20 mouse cellular contexts compared by ENCODE assay signal in the genomic region with DNA sequence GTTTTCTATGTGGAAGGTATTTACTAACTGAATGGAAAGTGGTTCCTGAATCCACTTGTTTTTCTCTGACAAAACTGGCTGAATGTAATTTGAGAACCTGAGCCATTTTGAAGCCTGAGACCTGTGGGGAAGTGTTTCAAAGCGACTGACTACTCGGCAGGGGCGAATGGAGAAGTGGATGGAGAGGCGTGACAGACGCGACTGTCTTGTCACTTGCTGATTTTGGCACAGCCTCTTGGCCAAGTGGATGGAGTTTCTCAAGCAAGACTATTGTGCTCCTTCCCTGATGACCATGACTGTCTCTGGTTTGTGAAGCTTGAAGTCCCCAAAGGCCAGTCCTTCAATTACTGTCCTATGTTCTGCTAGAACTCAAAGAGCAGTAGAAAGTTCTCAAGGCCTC.
DNase-seq lines count a peak whose midpoint lies in the region; ATAC-seq and TF ChIP-seq lines count a peak whose summit lies in the region.
"Had no signal": no experiment of that assay in that cellular context is flagged by ENCODE, and none has a peak within 500 bp of the region (broad histone marks: within the 10 kb centered on the region; RNA-seq: fewer than 3 reads in every experiment).

No protein-coding gene starts in this region.

- H3K27ac ChIP-seq in cerebellum, adult 2 months (ENCODE audit: insufficient read depth, low read length), result no peak overlapping the region
- peak overlapping the region; percentile 50; the same call in 1 of the 2 replicates for H3K27ac ChIP-seq in gastrocnemius, adult 2 months
- H3K27ac ChIP-seq in intestine, embryonic 14.5 days (ENCODE audit: low read depth), result no peak overlapping the region
- H3K27ac ChIP-seq in intestine, embryonic 16.5 days (ENCODE audit: low read length), result no peak overlapping the region
- H3K27ac ChIP-seq: embryonic facial prominence, embryonic 15.5 days; forebrain, embryonic 10.5 days; hindbrain, embryonic 15.5 days had no signal

- peaks cover 24% of the 10 kb centered on the region for H3K4me1 ChIP-seq in cerebellum, adult 2 months (ENCODE audit: control insufficient read depth, insufficient read depth, low read length)
- peaks cover 20% of the 10 kb centered on the region for H3K4me1 ChIP-seq in intestine, embryonic 14.5 days (replicated peaks; ENCODE audit: control insufficient read depth, insufficient read depth, low read length)
- peaks cover 47% of the 10 kb centered on the region for H3K4me1 ChIP-seq in intestine, embryonic 16.5 days (ENCODE audit: control insufficient read depth, insufficient read depth, low read length)
- H3K4me1 ChIP-seq: forebrain, embryonic 10.5 days had no signal

- no peaks in the 10 kb centered on the region for H3K36me3 ChIP-seq in intestine, embryonic 14.5 days (ENCODE audit: control insufficient read depth, insufficient read depth, low read length)
- no peaks in the 10 kb centered on the region for H3K36me3 ChIP-seq in intestine, embryonic 16.5 days (ENCODE audit: control insufficient read depth, insufficient read depth, low read length)
- H3K36me3 ChIP-seq: embryonic facial prominence, embryonic 15.5 days; forebrain, embryonic 10.5 days; G1E; hindbrain, embryonic 15.5 days had no signal

- peak; percentile 25 to 46 for DNase-seq in cerebellum, adult 2 months
- DNase-seq in cerebellum, postnatal 4 days (ENCODE audit: low spot score in 2 of 2), result no peak
- no peak for DNase-seq in gastrocnemius, adult 2 months
- no peak for DNase-seq in gastrocnemius, postnatal 10 days
- DNase-seq in intestine, embryonic 14.5 days (ENCODE audit: low spot score), result peak; percentile 48
- DNase-seq: adrenal gland, adult 8-10 months; adrenal gland, postnatal 36 days; B cell, adult 2 months; cerebellum, adult 9-10 months; heart, postnatal 36 days; kidney, adult 18-20 months had no signal

- no peak for TF ChIP-seq POLR2A in cerebellum, adult 2 months (IDR thresholded peaks at IDR 0.05; ENCODE audit: borderline replicate concordance, insufficient read depth, low read length)

- H3K4me3 ChIP-seq in cerebellum, adult 2 months (replicated peaks; ENCODE audit: insufficient read depth, low read depth, low read length), result no peak overlapping the region
- no peak overlapping the region for H3K4me3 ChIP-seq in gastrocnemius, adult 2 months
- H3K4me3 ChIP-seq in intestine, embryonic 14.5 days (ENCODE audit: low read depth, low read length), result no peak overlapping the region
- H3K4me3 ChIP-seq in intestine, embryonic 16.5 days (ENCODE audit: low read length), result no peak overlapping the region
- H3K4me3 ChIP-seq: embryonic facial prominence, embryonic 15.5 days; erythroblast, embryonic 14.5 days; forebrain, embryonic 10.5 days; hindbrain, embryonic 15.5 days had no signal

- no peaks in the 10 kb centered on the region for H3K27me3 ChIP-seq in cerebellum, adult 2 months (ENCODE audit: control insufficient read depth, insufficient read depth, low read length)
- H3K27me3 ChIP-seq in intestine, embryonic 14.5 days (replicated peaks; ENCODE audit: control insufficient read depth, insufficient read depth, low read length), result no peaks in the 10 kb centered on the region
- H3K27me3 ChIP-seq in intestine, embryonic 16.5 days (replicated peaks; ENCODE audit: control insufficient read depth, insufficient read depth, low read length), result no peaks in the 10 kb centered on the region
- H3K27me3 ChIP-seq: embryonic facial prominence, embryonic 15.5 days; hindbrain, embryonic 15.5 days had no signal

- WGBS in cerebellum, adult 2 months, result 25% methylated on average over 6 of the region's 6 CpGs
- 76% methylated on average over 6 of the region's 6 CpGs for WGBS in intestine, embryonic 14.5 days
- 78% methylated on average over 6 of the region's 6 CpGs for WGBS in intestine, embryonic 16.5 days

- H3K9me3 ChIP-seq in intestine, embryonic 14.5 days (ENCODE audit: control insufficient read depth, low read length), result no peaks in the 10 kb centered on the region
- no peaks in the 10 kb centered on the region for H3K9me3 ChIP-seq in intestine, embryonic 16.5 days (ENCODE audit: control insufficient read depth, low read length)
- H3K9me3 ChIP-seq: embryonic facial prominence, embryonic 15.5 days; forebrain, embryonic 10.5 days; hindbrain, embryonic 15.5 days had no signal

- TF ChIP-seq CTCF in cerebellum, adult 2 months (IDR thresholded peaks at IDR 0.05; ENCODE audit: borderline replicate concordance, insufficient read depth, low read depth, low read length), result no peak
- no peak for TF ChIP-seq CTCF in gastrocnemius, adult 2 months (IDR thresholded peaks at IDR 0.05)

- intact Hi-C loops in gastrocnemius, adult 2 months (cut with DNase I), result no loop called here

- H3K4me2 ChIP-seq in intestine, embryonic 14.5 days (ENCODE audit: low read length), result no peak overlapping the region
- no peak overlapping the region for H3K4me2 ChIP-seq in intestine, embryonic 16.5 days (ENCODE audit: low read depth, low read length)
- H3K4me2 ChIP-seq: embryonic facial prominence, embryonic 15.5 days; hindbrain, embryonic 15.5 days had no signal

- no peak overlapping the region for H3K9ac ChIP-seq in intestine, embryonic 14.5 days (ENCODE audit: low read length)
- H3K9ac ChIP-seq in intestine, embryonic 16.5 days (ENCODE audit: low read depth, low read length), result no peak overlapping the region
- H3K9ac ChIP-seq: embryonic facial prominence, embryonic 15.5 days; hindbrain, embryonic 15.5 days had no signal

- no peak for ATAC-seq in intestine, embryonic 14.5 days (replicated peaks; ENCODE audit: low FRiP score, low TSS enrichment, low read depth)
- ATAC-seq in intestine, embryonic 16.5 days, result no peak
- 0 out of 2 replicates have a peak, but pooled peaks have one; percentile 24 for ATAC-seq in megakaryocyte progenitor cell, adult 5-6 weeks (replicated peaks; ENCODE audit: poor library complexity)
- ATAC-seq: CD4-positive, CD25-positive, alpha-beta regulatory T cell, adult 4 months; forebrain, embryonic 14.5 days had no signal

Comparison
In these comparisons a context has a peak if more than half of its experiments do, and no peak if none do; other contexts are left out.
1. DNase-seq: peak in cerebellum, adult 2 months (2 of 2) and intestine, embryonic 14.5 days (single experiment); none in cerebellum, postnatal 4 days (0 of 2), gastrocnemius, adult 2 months (single experiment) and gastrocnemius, postnatal 10 days (single experiment).